Comparison of ENCODE assay signal across 22 mouse cellular contexts in genomic region chr14:30190308-30190971, GRCm38 (mm10).
DNase-seq lines count a peak whose midpoint lies in the region; ATAC-seq and TF ChIP-seq lines count a peak whose summit lies in the region.
"Had no signal": no experiment of that assay in that cellular context is flagged by ENCODE, and none has a peak within 500 bp of the region (broad histone marks: within the 10 kb centered on the region; RNA-seq: fewer than 3 reads in every experiment).

No protein-coding gene starts in this region.

- H3K4me1 ChIP-seq in intestine, postnatal 0 days (replicated peaks; ENCODE audit: control insufficient read depth, insufficient read depth, low read length) = no peaks in the 10 kb centered on the region
- no peaks in the 10 kb centered on the region for H3K4me1 ChIP-seq in intestine, embryonic 16.5 days (ENCODE audit: control insufficient read depth, insufficient read depth, low read length)
- H3K4me1 ChIP-seq: embryonic facial prominence, embryonic 12.5 days; forebrain, embryonic 13.5 days; heart, embryonic 13.5 days; liver, embryonic 12.5 days; lung, embryonic 15.5 days; midbrain, embryonic 10.5 days had no signal

- H3K4me2 ChIP-seq in intestine, postnatal 0 days (replicated peaks; ENCODE audit: low read depth) = no peak overlapping the region
- no peak overlapping the region for H3K4me2 ChIP-seq in intestine, embryonic 16.5 days (ENCODE audit: low read depth, low read length)
- H3K4me2 ChIP-seq: embryonic facial prominence, embryonic 12.5 days; forebrain, embryonic 13.5 days; heart, embryonic 13.5 days; hindbrain, embryonic 14.5 days; liver, embryonic 12.5 days; lung, embryonic 15.5 days had no signal

- H3K79me2 ChIP-seq in macrophage (ENCODE audit: inconsistent target) = no peaks in the 10 kb centered on the region

- H3K9ac ChIP-seq in intestine, postnatal 0 days (ENCODE audit: low read depth, low read length) = no peak overlapping the region
- H3K9ac ChIP-seq in intestine, embryonic 16.5 days (ENCODE audit: low read depth, low read length) = no peak overlapping the region
- H3K9ac ChIP-seq: embryonic facial prominence, embryonic 12.5 days; forebrain, embryonic 13.5 days; heart, embryonic 13.5 days; hindbrain, embryonic 14.5 days; liver, embryonic 12.5 days; lung, embryonic 15.5 days had no signal

- no peaks in the 10 kb centered on the region for H3K36me3 ChIP-seq in intestine, postnatal 0 days (ENCODE audit: control insufficient read depth, insufficient read depth)
- H3K36me3 ChIP-seq in intestine, embryonic 16.5 days (ENCODE audit: control insufficient read depth, insufficient read depth, low read length) = no peaks in the 10 kb centered on the region
- no peaks in the 10 kb centered on the region for H3K36me3 ChIP-seq in macrophage (ENCODE audit: inconsistent target)
- H3K36me3 ChIP-seq: embryonic facial prominence, embryonic 12.5 days; heart, embryonic 13.5 days; liver, embryonic 12.5 days; lung, embryonic 15.5 days; midbrain, embryonic 10.5 days had no signal

- no peaks in the 10 kb centered on the region for H3K27me3 ChIP-seq in intestine, postnatal 0 days (replicated peaks; ENCODE audit: control insufficient read depth, insufficient read depth, low read length)
- H3K27me3 ChIP-seq in intestine, embryonic 16.5 days (replicated peaks; ENCODE audit: control insufficient read depth, insufficient read depth, low read length) = no peaks in the 10 kb centered on the region
- H3K27me3 ChIP-seq: CH12.LX; embryonic facial prominence, embryonic 12.5 days; forebrain, embryonic 13.5 days; heart, embryonic 13.5 days; liver, embryonic 12.5 days; lung, embryonic 15.5 days had no signal

- no peak overlapping the region for H3K27ac ChIP-seq in intestine, postnatal 0 days (ENCODE audit: low read depth, low read length)
- H3K27ac ChIP-seq in intestine, embryonic 16.5 days (ENCODE audit: low read length) = no peak overlapping the region
- peak overlapping the region; percentile 51 for H3K27ac ChIP-seq in macrophage
- H3K27ac ChIP-seq: embryonic facial prominence, embryonic 12.5 days; forebrain, embryonic 13.5 days; heart, embryonic 13.5 days; hindbrain, embryonic 14.5 days; liver, embryonic 12.5 days; lung, embryonic 15.5 days; midbrain, embryonic 10.5 days had no signal

- DNase-seq in A20 (ENCODE audit: low read depth, low spot score) (peak; percentile 27), ZHBTc4 (ENCODE audit: low read depth, low spot score) (peak; percentile 43)
- no peak for DNase-seq in layer of hippocampus, adult 8-10 months (ENCODE audit: low spot score in 2 of 2)
- no peak for DNase-seq in heart, adult 11 months
- no peak for DNase-seq in kidney, adult 8-10 months
- DNase-seq: adrenal gland, postnatal 14 days; cerebellum, adult 2 months; gastrocnemius, postnatal 36 days; heart, postnatal 36 days; retina, postnatal 1 day had no signal

- ATAC-seq in intestine, postnatal 0 days = no peak
- ATAC-seq in intestine, embryonic 16.5 days = no peak
- ATAC-seq: forebrain, embryonic 13.5 days; liver, embryonic 12.5 days had no signal

- H3K4me3 ChIP-seq in intestine, postnatal 0 days (ENCODE audit: low read depth, low read length) = no peak overlapping the region
- H3K4me3 ChIP-seq in intestine, embryonic 16.5 days (ENCODE audit: low read length) = no peak overlapping the region
- H3K4me3 ChIP-seq in macrophage (ENCODE audit: inconsistent target) = peak overlapping the region; percentile 1; the same call in 1 of the 2 replicates
- H3K4me3 ChIP-seq: embryonic facial prominence, embryonic 12.5 days; erythroblast, embryonic 14.5 days; forebrain, embryonic 13.5 days; heart, embryonic 13.5 days; liver, embryonic 12.5 days; lung, embryonic 15.5 days; midbrain, embryonic 10.5 days had no signal

- no peaks in the 10 kb centered on the region for H3K9me3 ChIP-seq in intestine, postnatal 0 days (ENCODE audit: control insufficient read depth)
- no peaks in the 10 kb centered on the region for H3K9me3 ChIP-seq in intestine, embryonic 16.5 days (ENCODE audit: control insufficient read depth, low read length)
- H3K9me3 ChIP-seq: embryonic facial prominence, embryonic 12.5 days; forebrain, embryonic 13.5 days; heart, embryonic 13.5 days; liver, embryonic 12.5 days; lung, embryonic 15.5 days; midbrain, embryonic 10.5 days had no signal

- 86% methylated on average over 5 of the region's 5 CpGs for WGBS in intestine, postnatal 0 days
- WGBS in intestine, embryonic 16.5 days = 92% methylated on average over 5 of the region's 5 CpGs
- 17% methylated on average over 5 of the region's 5 CpGs for WGBS in macrophage (ENCODE audit: missing documents)

- TF ChIP-seq CTCF in intestine, postnatal 0 days (IDR thresholded peaks at IDR 0.05; ENCODE audit: low read depth) = 0 out of 2 replicates have a peak, but pooled peaks have one; percentile 11

Comparison
In these comparisons a context has a peak if more than half of its experiments do, and no peak if none do; other contexts are left out.
1. DNase-seq: peak in A20 (single experiment) and ZHBTc4 (single experiment); none in layer of hippocampus, adult 8-10 months (0 of 2), heart, adult 11 months (single experiment) and kidney, adult 8-10 months (0 of 2).